11 mouse cellular contexts compared by ENCODE assay signal in the genomic region with DNA sequence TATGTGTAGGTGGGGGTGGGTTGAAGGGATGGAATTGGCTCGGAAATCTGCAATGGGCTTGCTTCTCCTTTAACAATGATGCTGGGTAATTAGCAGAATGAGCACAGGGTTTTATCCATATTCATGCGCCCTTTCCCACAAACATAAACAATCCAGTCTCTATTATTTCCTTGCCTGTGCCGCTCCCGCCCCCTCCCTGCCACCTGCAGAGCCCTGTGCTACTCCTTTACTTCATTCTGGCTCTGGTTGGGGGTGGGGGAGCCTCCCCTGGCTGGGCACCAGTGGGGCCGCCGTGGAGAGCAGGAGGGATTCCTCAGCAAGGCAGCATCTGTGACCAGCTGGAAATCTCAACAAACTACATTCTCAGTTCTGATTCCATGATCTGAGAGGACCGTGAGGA.
DNase-seq lines count a peak whose midpoint lies in the region; ATAC-seq and TF ChIP-seq lines count a peak whose summit lies in the region.
"Had no signal": no experiment of that assay in that cellular context is flagged by ENCODE, and none has a peak within 500 bp of the region (broad histone marks: within the 10 kb centered on the region; RNA-seq: fewer than 3 reads in every experiment).

No protein-coding gene starts in this region.

- no peaks in the 10 kb centered on the region for H3K4me1 ChIP-seq in heart, embryonic 12.5 days (replicated peaks)
- peaks cover 6% of the 10 kb centered on the region; the same call in 1 of the 2 replicates for H3K4me1 ChIP-seq in midbrain, embryonic 13.5 days (replicated peaks)
- H3K4me1 ChIP-seq in thymus, adult 2 months (replicated peaks; ENCODE audit: control insufficient read depth, insufficient read depth, low read length), result no peaks in the 10 kb centered on the region
- H3K4me1 ChIP-seq: liver, embryonic 12.5 days had no signal

- H3K27ac ChIP-seq in heart, embryonic 12.5 days (ENCODE audit: poor library complexity, severe bottlenecking), result no peak overlapping the region
- H3K27ac ChIP-seq in midbrain, embryonic 13.5 days, result no peak overlapping the region
- no peak overlapping the region for H3K27ac ChIP-seq in thymus, adult 2 months (ENCODE audit: control insufficient read depth, insufficient read depth, low read length)
- H3K27ac ChIP-seq: liver, embryonic 12.5 days had no signal

- no peak overlapping the region for H3K4me2 ChIP-seq in heart, embryonic 12.5 days
- 0 out of 2 replicates have a peak overlapping the region, but pooled peaks have one; percentile 19 for H3K4me2 ChIP-seq in midbrain, embryonic 13.5 days (replicated peaks)
- H3K4me2 ChIP-seq: liver, embryonic 12.5 days had no signal

- no peaks in the 10 kb centered on the region; the same call in 1 of the 2 replicates for H3K9me3 ChIP-seq in heart, embryonic 12.5 days (replicated peaks)
- no peaks in the 10 kb centered on the region for H3K9me3 ChIP-seq in midbrain, embryonic 13.5 days
- H3K9me3 ChIP-seq: liver, embryonic 12.5 days had no signal

- H3K9ac ChIP-seq in heart, embryonic 12.5 days, result no peak overlapping the region
- no peak overlapping the region for H3K9ac ChIP-seq in midbrain, embryonic 13.5 days (replicated peaks)
- H3K9ac ChIP-seq: liver, embryonic 12.5 days had no signal

- DNase-seq in heart, adult 11 months, result peak; percentile 45
- DNase-seq in right cerebral cortex, adult 18-20 months, result peak; percentile 9
- DNase-seq in right cerebral cortex, postnatal 14 days, result no peak
- peak; percentile 5 for DNase-seq in right cerebral cortex, postnatal 4 days
- DNase-seq in thymus, adult 2 months, result no peak
- DNase-seq: cerebellum, adult 9-11 months had no signal

- TF ChIP-seq CTCF in thymus, adult 2 months (IDR thresholded peaks at IDR 0.05; ENCODE audit: borderline replicate concordance, control insufficient read depth, extremely low read depth, insufficient read depth, low read length, poor library complexity), result no peak

- H3K36me3 ChIP-seq in heart, embryonic 12.5 days, result no peaks in the 10 kb centered on the region
- no peaks in the 10 kb centered on the region for H3K36me3 ChIP-seq in midbrain, embryonic 13.5 days
- no peaks in the 10 kb centered on the region for H3K36me3 ChIP-seq in thymus, adult 2 months (ENCODE audit: control insufficient read depth, insufficient read depth, low read length)
- H3K36me3 ChIP-seq: liver, embryonic 12.5 days had no signal

- no peaks in the 10 kb centered on the region for H3K27me3 ChIP-seq in heart, embryonic 12.5 days (replicated peaks)
- no peaks in the 10 kb centered on the region for H3K27me3 ChIP-seq in midbrain, embryonic 13.5 days
- H3K27me3 ChIP-seq in thymus, adult 2 months (ENCODE audit: control insufficient read depth, insufficient read depth, low read length), result no peaks in the 10 kb centered on the region
- H3K27me3 ChIP-seq: liver, embryonic 12.5 days had no signal

- no peak overlapping the region for H3K4me3 ChIP-seq in heart, embryonic 12.5 days
- no peak overlapping the region for H3K4me3 ChIP-seq in midbrain, embryonic 13.5 days (replicated peaks)
- no peak overlapping the region for H3K4me3 ChIP-seq in thymus, adult 2 months (ENCODE audit: control insufficient read depth, insufficient read depth, low read length)
- H3K4me3 ChIP-seq: liver, embryonic 12.5 days had no signal

- TF ChIP-seq POLR2A in thymus, adult 2 months (IDR thresholded peaks at IDR 0.05; ENCODE audit: control insufficient read depth, extremely low read depth, insufficient read depth, low read length, poor library complexity), result no peak

- WGBS in heart, embryonic 12.5 days, result 62% methylated on average over 7 of the region's 7 CpGs
- 15% methylated on average over 7 of the region's 7 CpGs for WGBS in midbrain, embryonic 13.5 days
- 92% methylated on average over 7 of the region's 7 CpGs for WGBS in thymus, adult 2 months

- no peak for ATAC-seq in heart, embryonic 12.5 days (ENCODE audit: insufficient number of reproducible peaks, low FRiP score)
- peak; percentile 68 for ATAC-seq in midbrain, embryonic 13.5 days
- ATAC-seq in erythroid progenitor cell, adult 5-6 weeks (replicated peaks; ENCODE audit: low FRiP score, poor library complexity, severe bottlenecking), result no peak
- ATAC-seq: inflammation-experienced regulatory T-cells, adult 6 months; liver, embryonic 12.5 days had no signal

Comparison
In these comparisons a context has a peak if more than half of its experiments do, and no peak if none do; other contexts are left out.
1. DNase-seq: peak in heart, adult 11 months (single experiment), right cerebral cortex, adult 18-20 months (single experiment) and right cerebral cortex, postnatal 4 days (single experiment); none in right cerebral cortex, postnatal 14 days (single experiment) and thymus, adult 2 months (single experiment).